Mouse (Mus musculus) olfactory bulb, adult 2 months (tissue): ENCODE results near the gene Slc1a1. TPM values are rescaled to one million over a fixed set of nuclear protein-coding genes. Genes with fewer than 3 reads are reported as not detected.
A peak's percentile ranks its signal among the peaks of the same experiment; 100 is the strongest.

Experiments
- H3K27ac ChIP-seq: fragments of 200-500 bp; 2 replicates; pipeline ENCODE4 v1.5.1; 2012; ENCODE audit warnings: low read depth, low read length; ENCODE audit not compliant: insufficient read depth
- H3K4me1 ChIP-seq: fragments of 200-500 bp; 2 replicates; pipeline ENCODE4 v1.6.1; 2012; ENCODE audit warnings: low read length; ENCODE audit not compliant: control insufficient read depth, insufficient read depth
- H3K4me3 ChIP-seq: fragments of 200-500 bp; 2 replicates; pipeline ENCODE4 v1.5.1; 2012; ENCODE audit warnings: mild to moderate bottlenecking, low read depth, low read length, moderate library complexity; ENCODE audit not compliant: insufficient read depth
- CTCF ChIP-seq: fragments of 200-500 bp; IDR thresholded peaks from 2 replicates; pipeline ENCODE4 v1.5.1; 2012; ENCODE audit warnings: low read depth, mild to moderate bottlenecking, low read length, moderate library complexity; ENCODE audit not compliant: insufficient read depth
- POLR2A ChIP-seq: fragments of 200-500 bp; IDR thresholded peaks from 2 replicates; pipeline ENCODE4 v1.6.1; 2012; ENCODE audit warnings: mild to moderate bottlenecking, low read depth, low read length, moderate library complexity; ENCODE audit not compliant: insufficient read depth
- WGBS: fragments of 180-500 bp; shearing (Covaris S2); methylation state at CpG from one replicate; pipeline ENCODE4 v1.1.7; 2018; 5-methylcytosine and 5-hydroxymethylcytosine counted together
- polyA plus RNA-seq: library from polyadenylated mRNA; stranded (reverse); fragments of >200 nt; gene quantifications from 2 replicates; pipeline ENCODE4 v1.2.4, GENCODE M21; 2012; ENCODE audit warnings: low replicate concordance; ENCODE audit not compliant: missing spikeins, insufficient read depth, insufficient read length

Gene Slc1a1
- polyA plus RNA-seq, 1 experiment, result not detected

GRCm38 (mm10) chr19:28902111-28902510 lies 67.3 kb downstream of the Slc1a1 start:
- no peak overlapping the region for H3K4me3 ChIP-seq
- H3K27ac ChIP-seq, result peak overlapping the region; percentile 27; the same call in 1 of the 2 replicates
- H3K4me1 ChIP-seq, result peaks cover 15% of the 10 kb centered on the region
- 83% methylated on average over 2 of the region's 2 CpGs for WGBS
- no peak for TF ChIP-seq CTCF

- TF ChIP-seq POLR2A (no peak), CTCF (no peak)
- peaks cover 10% of the 10 kb centered on the region for H3K4me1 ChIP-seq
- H3K4me3 ChIP-seq, result no peak overlapping the region
- peak overlapping the region; percentile 33; the same call in 1 of the 2 replicates for H3K27ac ChIP-seq
- WGBS, result 49% methylated on average over 4 of the region's 4 CpGs
These were observed 68.0 kb downstream of the Slc1a1 start for GRCm38 (mm10) chr19:28902806-28903205.

- Histone ChIP-seq H3K4me1 (peaks cover 10% of the 10 kb centered on the region), H3K27ac (peak overlapping the region; percentile 33; the same call in 1 of the 2 replicates), H3K4me3 (no peak overlapping the region)
- TF ChIP-seq CTCF (no peak), POLR2A (no peak)
- 77% methylated on average over 8 of the region's 8 CpGs for WGBS
These were observed 68.8 kb downstream of the Slc1a1 start for GRCm38 (mm10) chr19:28903536-28904119.

- peaks cover 4% of the 10 kb centered on the region for H3K4me1 ChIP-seq
- no peak for TF ChIP-seq POLR2A
- no peak for TF ChIP-seq CTCF
- H3K4me3 ChIP-seq, result no peak overlapping the region
- H3K27ac ChIP-seq, result no peak overlapping the region
- WGBS, result 66% methylated on average over 4 of the region's 4 CpGs
These were observed 73.3 kb downstream of the Slc1a1 start for GRCm38 (mm10) chr19:28908186-28908585.

GRCm38 (mm10) chr19:28908693-28909092 lies 73.8 kb downstream of the Slc1a1 start:
- H3K4me1 ChIP-seq, result no peaks in the 10 kb centered on the region
- H3K27ac ChIP-seq, result no peak overlapping the region
- TF ChIP-seq CTCF (no peak), POLR2A (no peak)
- H3K4me3 ChIP-seq, result no peak overlapping the region
- 72% methylated on average over 9 of the region's 9 CpGs for WGBS

GRCm38 (mm10) chr19:28914598-28914997 lies 79.7 kb downstream of the Slc1a1 start:
- peaks cover 3% of the 10 kb centered on the region for H3K4me1 ChIP-seq
- TF ChIP-seq POLR2A (no peak), CTCF (no peak)
- WGBS, result 78% methylated on average over 6 of the region's 6 CpGs

GRCm38 (mm10) chr19:28915602-28916250 lies 80.9 kb downstream of the Slc1a1 start:
- no peak for TF ChIP-seq CTCF
- TF ChIP-seq POLR2A, result no peak
- peaks cover 3% of the 10 kb centered on the region for H3K4me1 ChIP-seq
- WGBS, result 76% methylated on average over 2 of the region's 2 CpGs
- no peak overlapping the region for H3K27ac ChIP-seq
- H3K4me3 ChIP-seq, result no peak overlapping the region

More at GRCm38 (mm10) chr19:28914598-28914997, 79.7 kb downstream of the Slc1a1 start:
- no peak overlapping the region for H3K27ac ChIP-seq
- no peak overlapping the region for H3K4me3 ChIP-seq

- no peak for TF ChIP-seq POLR2A
- no peak for TF ChIP-seq CTCF
- Histone ChIP-seq H3K4me3 (no peak overlapping the region), H3K27ac (no peak overlapping the region), H3K4me1 (peaks cover 3% of the 10 kb centered on the region)
- 54% methylated on average over 4 of the region's 4 CpGs for WGBS
These were observed 81.6 kb downstream of the Slc1a1 start for GRCm38 (mm10) chr19:28916492-28916891.

GRCm38 (mm10) chr19:28917839-28918238 lies 83.0 kb downstream of the Slc1a1 start:
- TF ChIP-seq POLR2A (no peak), CTCF (no peak)
- H3K4me1 ChIP-seq, result peaks cover 3% of the 10 kb centered on the region
- no peak overlapping the region for H3K27ac ChIP-seq
- 83% methylated on average over 5 of the region's 5 CpGs for WGBS
- H3K4me3 ChIP-seq, result no peak overlapping the region
